Mouse (Mus musculus) NIH3T3 (cell line): Measurements from ENCODE around the gene Snrpg.
"Not testable (repeated sequence)": the region's sequence is repeated elsewhere in the genome, so short reads cannot be mapped to it uniquely, and the experiment has no call there.

ENCODE experiments used
- DNase-seq: peaks from one replicate; pipeline ENCODE4 v3.0.0-alpha.2; 2012; ENCODE audit warnings: low read depth

The Snrpg gene

GRCm38 (mm10) chr6:86368479-86368878 lies 2.6 kb upstream of the Snrpg start:
- DNase-seq: no peak

GRCm38 (mm10) chr6:86370093-86370713 lies 901 bp upstream of the Snrpg start:
- DNase-seq: peak; percentile 56

GRCm38 (mm10) chr6:86371340-86371911 lies 322 bp downstream of the Snrpg start:
- DNase-seq: peak; percentile 98

- DNase-seq: peak; percentile 32
Measured at GRCm38 (mm10) chr6:86371950-86372516, 929 bp downstream of the Snrpg start.

GRCm38 (mm10) chr6:86373556-86373955 lies 2.5 kb downstream of the Snrpg start:
- DNase-seq: no peak

- no peak for DNase-seq
Measured at GRCm38 (mm10) chr6:86378341-86378740, 7.2 kb downstream of the Snrpg start.

- not testable (repeated sequence) for DNase-seq
Measured at GRCm38 (mm10) chr6:86380112-86380511, 9.0 kb downstream of the Snrpg start.

GRCm38 (mm10) chr6:86382551-86382950 lies 11.4 kb downstream of the Snrpg start:
- DNase-seq: peak; percentile 78

- no peak for DNase-seq
Measured at GRCm38 (mm10) chr6:86383370-86383769, 12.3 kb downstream of the Snrpg start.

- DNase-seq: no peak
Measured at GRCm38 (mm10) chr6:86384692-86385091, 13.6 kb downstream of the Snrpg start.

- no peak for DNase-seq
Measured at GRCm38 (mm10) chr6:86385362-86386104, 14.4 kb downstream of the Snrpg start.

- no peak for DNase-seq
Measured at GRCm38 (mm10) chr6:86387313-86387712, 16.2 kb downstream of the Snrpg start.

- DNase-seq: no peak
Measured at GRCm38 (mm10) chr6:86388461-86388860, 17.4 kb downstream of the Snrpg start.

GRCm38 (mm10) chr6:86391326-86391725 lies 20.2 kb downstream of the Snrpg start:
- DNase-seq: peak; percentile 29

GRCm38 (mm10) chr6:86393187-86393586 lies 22.1 kb downstream of the Snrpg start:
- peak; percentile 34 for DNase-seq

- no peak for DNase-seq
Measured at GRCm38 (mm10) chr6:86394078-86394720, 23.1 kb downstream of the Snrpg start.

GRCm38 (mm10) chr6:86395021-86395420 lies 23.9 kb downstream of the Snrpg start:
- DNase-seq: no peak

GRCm38 (mm10) chr6:86395969-86396368 lies 24.9 kb downstream of the Snrpg start:
- no peak for DNase-seq

GRCm38 (mm10) chr6:86396581-86397256 lies 25.6 kb downstream of the Snrpg start, which contains the start of gene Pcyox1:
Gene Pcyox1 (minus strand): TSS chr6:86397154.
- DNase-seq: peak; percentile 91

- DNase-seq: peak; percentile 37
Measured at GRCm38 (mm10) chr6:86397257-86397980, 26.3 kb downstream of the Snrpg start.

- DNase-seq: no peak
Measured at GRCm38 (mm10) chr6:86398986-86399385, 27.9 kb downstream of the Snrpg start.
